Mouse (Mus musculus) erythroblast, adult 5-6 weeks (primary cell): ENCODE results near the gene Xpo5. TPM values are rescaled to one million over a fixed set of nuclear protein-coding genes. Genes with fewer than 3 reads are reported as not detected.
A peak's percentile ranks its signal among the peaks of the same experiment; 100 is the strongest.

Experiments used
- ATAC-seq: replicated peaks from 2 replicates; pipeline ENCODE4 v1.8.0; 2016; ENCODE audit warnings: moderate number of reproducible peaks, mild to moderate bottlenecking, moderate TSS enrichment, inconsistent platforms; ENCODE audit not compliant: poor library complexity, low FRiP score, severe bottlenecking
- total RNA-seq, 2 experiments: library from RNA; stranded (forward) in 1 of 2; stranded (reverse) in 1 of 2; fragments of 150-400 nt in 1 of 2; fragments of 200-764, 138-1000 nt in 1 of 2; gene quantifications; 2 replicates each; pipeline versions ENCODE4 v1.2.3 to v1.2.4; 2015 to 2017; ENCODE audit warnings: low replicate concordance in 2 of 2

The Xpo5 gene
- total RNA-seq, 2 experiments from 2014 or later: 9.0 to 14.9 TPM

DNA sequence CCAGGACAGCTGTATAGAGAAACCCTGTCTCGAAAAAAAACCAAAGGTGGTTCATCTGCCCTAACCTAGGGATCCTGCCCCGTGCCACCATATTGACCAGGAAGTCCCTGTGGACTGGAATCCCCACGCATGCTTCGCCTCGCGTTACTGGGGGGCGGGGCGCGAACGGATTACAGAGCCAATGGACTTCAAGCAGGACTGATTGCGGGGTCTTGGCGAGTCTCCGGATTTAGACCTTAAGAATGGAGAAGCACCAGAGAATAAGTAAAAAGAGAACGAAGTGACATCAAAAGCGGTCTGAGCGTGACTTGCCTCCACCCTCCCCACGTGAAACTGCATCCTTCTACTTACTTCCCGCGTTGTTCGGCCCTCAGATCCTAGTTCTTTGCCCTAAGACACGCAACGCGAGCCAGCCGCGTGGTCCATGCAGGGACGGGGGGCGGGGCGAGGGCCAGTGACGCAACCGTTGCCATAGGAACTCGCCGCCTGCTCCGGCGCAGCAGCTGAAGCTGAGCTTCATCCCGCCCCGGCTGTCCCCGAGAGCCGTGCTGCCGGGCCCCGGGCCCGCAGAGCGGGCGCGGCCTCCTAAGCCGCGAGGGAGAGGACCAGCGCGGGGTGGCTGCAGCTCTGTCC, 51.0 kb downstream of the Xpo5 start, which contains the start of gene Lrrc73:
Gene Lrrc73 (plus strand): TSS at position 80 of the 633 bp plus-strand sequence.
- peak; percentile 85 for ATAC-seq

DNA sequence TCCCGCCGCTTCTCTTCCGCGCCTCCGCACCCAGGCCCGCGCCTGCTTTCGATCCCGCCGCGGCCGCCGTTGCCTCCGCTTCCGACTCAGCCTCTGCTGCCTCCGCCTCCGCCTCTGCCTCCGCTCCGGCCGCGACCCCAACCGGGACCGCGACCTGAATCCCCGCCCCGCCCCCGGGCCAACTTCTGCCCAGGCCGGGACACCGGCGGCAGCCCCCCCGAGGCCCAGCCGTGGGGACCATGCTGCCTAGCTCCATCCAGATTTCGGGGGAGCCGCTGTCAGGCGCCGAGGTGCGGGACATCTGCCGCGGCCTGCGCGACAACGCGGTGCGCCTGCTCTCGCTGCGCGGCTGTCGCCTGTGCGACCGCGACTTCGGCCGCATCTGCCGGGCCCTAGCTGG, 51.5 kb downstream of the Xpo5 start:
- ATAC-seq: no peak

DNA sequence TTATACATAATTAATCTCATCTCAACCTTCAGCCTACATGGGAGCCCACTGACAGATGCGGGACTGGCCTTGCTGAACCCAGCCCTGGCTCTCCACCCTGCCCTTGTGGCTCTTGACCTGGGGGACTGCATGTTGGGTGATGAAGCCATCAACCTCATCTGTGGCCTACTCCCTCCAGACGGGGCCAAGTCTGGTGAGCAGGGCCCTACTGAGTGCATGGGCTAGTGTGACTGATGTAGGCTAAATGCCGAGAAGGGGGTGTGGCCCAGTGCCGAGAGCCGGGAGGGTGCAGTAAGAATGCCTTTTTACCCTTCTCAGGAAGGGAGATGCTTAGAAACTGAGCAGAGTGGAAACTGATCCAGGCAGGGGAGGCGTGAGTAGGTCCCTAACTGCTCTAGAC, 52.6 kb downstream of the Xpo5 start:
- ATAC-seq: no peak

DNA sequence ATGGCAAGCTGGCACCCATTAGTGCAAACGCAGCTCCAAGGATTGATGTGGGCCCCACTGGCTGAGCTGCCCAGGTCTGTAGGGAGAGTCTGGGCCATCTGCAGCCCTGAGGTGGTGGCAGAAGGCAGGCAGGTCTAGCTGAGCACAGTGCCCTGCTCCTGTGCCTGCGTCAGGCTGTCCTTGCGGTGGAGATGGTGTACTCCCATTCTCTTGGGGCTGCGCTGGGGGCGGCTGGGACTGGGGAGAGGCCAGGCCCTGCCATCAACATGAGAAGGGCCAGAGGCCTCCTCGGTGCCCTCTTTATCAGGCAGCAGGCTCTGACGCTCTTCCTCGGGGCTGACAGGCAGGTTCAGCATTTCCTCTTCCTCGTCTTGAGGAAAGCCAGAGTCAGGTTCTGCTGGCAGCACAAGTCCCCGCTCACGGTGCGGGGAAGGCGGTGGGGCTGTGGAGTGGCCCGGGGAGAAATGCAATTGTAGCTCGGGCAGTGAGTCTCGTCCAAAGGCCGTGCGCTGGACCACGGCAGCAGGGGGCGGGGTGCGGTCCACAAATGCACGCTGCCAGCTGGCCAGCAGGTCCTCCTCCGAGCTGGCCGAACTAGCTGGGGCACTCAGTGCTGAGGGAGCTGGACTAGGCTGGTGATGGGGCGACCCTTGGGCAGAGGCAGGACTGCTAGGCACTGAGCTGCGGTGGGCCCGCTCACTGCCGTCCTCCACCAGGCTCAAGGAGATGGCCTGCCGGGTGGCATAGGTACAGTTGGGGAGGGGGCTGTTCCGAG, 55.9 kb downstream of the Xpo5 start:
- ATAC-seq: no peak

DNA sequence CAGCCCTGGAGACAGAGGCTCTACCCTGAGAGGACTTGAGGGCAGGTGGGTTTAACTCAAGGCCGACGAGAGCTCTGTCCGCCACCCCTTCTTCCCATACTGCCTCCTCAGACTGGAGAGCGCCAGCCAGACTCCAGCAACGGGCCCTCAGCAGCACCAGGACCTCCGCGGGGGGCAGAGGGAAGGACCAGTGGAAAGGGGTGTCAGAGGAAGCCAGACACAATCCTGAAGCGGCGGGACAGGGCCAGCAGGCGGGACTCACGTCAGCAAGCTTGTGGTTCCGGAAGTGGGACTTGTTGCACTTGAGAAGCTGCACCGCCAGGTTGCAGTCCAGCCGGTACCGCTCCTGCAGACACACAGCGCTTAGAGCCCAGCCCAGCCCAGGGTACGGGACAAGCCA, 57.1 kb downstream of the Xpo5 start:
- no peak for ATAC-seq

DNA sequence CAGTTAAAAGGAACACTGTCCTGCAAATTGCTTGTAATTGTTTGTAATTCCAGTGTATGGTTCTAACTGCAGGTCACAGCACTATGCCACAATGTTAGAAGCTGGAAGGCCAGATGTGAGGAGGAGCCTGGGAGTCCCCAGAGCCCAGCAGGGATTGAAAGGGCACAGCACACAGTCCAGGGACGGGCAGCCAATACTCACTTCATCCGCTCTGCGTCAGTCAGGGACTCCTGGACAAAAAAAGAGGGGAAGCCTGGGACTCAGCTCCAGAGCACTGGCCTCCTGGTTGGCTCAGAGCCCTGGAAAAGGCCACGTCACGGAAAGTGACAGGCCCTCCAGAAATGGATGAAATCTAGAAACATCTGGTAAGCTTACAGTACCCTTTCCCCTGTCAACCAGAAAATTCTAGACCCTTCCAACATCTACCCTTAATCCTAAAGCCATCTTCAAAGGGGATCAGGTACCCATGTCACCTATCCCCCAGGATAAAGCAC, 59.7 kb downstream of the Xpo5 start:
- no peak for ATAC-seq

DNA sequence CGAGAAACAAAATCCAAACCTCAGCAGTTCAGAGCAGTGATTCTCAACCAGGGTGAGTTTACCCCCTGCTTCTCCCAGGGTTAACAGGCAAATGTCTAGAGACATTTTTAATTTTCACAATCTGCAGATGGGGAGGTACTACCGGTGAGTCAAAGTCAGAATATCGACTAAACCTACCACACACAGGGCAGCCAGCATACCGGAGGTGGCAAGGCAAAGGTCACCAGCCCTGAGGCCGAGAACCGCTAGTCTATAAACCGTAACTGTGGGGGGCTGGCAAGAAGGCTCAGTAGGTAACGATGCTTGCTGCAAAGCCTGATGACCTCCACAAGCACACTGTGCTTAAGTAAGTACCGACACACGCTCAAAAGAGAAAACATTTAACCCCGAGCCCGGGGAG, 62.9 kb downstream of the Xpo5 start:
- no peak for ATAC-seq

DNA sequence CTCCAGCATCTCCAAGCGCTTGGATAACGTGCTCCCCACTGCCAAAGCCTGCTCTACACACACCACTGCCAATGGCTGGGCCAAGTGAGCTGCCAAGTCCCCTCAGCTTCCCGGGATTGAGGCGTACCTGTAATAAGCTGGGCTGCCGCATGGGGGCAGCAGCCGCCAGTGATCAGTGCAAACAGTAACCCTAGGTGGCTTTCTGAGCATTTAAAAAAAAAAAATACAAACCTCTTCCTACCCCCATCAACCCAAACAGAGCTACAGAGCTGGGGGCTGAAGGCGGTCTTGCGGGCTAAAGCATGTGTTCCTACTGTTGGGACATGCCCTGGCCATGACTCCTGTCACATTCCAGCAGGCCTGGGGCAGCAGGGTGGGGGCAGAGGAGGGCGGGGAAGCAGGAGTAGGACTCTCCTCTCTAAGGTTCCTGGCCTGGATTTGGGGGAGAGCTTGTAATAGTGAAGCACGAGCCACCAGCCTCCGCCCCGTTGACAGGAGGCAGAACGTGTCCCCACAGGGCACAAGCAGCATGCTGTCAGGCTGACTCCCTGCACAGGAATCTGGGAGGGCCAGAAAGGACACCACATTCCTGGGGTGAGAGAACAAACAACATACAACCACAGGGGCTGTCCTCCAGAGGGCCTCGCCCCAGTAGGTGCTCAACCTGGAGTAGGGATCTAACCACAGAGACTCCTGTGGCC, 63.5 kb downstream of the Xpo5 start:
- peak; percentile 68 for ATAC-seq

DNA sequence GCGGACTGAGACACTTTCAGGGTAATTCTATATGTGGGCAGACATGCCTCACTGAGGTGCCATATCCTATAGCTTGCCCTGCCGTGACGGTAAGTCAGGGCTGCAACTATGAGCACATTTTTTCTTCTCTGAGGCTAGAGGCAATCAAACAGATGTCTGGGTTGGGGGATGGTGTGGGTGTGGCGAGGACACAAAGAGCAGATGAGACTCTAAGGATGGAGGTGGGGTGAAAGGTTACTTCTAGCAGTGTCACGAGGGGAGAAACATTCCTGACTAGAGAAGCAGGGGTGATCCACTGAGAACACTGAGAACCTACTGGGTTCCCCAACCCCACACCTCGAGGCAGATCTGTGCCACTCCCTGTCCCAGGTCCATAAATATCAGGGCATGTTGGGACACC, 64.4 kb downstream of the Xpo5 start:
- no peak for ATAC-seq

DNA sequence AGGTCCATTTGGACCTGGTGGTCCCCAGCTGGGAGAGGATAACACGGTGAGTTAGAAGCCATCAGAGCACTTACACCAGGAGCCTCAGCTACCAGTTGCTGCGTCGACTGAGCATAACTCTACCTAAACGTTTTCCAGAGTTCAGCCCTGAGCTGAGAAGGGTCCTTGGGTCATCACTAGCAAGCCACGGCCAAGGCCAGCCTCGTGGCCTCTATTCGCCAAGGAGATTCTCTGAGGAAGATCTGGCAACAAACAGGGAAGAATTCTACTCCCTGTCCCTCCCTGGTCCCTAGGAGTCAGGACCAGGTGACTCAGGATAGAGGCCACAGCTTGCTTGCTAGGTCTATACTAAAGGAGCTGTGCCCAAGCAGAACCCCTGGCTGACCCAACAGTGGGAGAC, 64.9 kb downstream of the Xpo5 start:
- no peak for ATAC-seq

DNA sequence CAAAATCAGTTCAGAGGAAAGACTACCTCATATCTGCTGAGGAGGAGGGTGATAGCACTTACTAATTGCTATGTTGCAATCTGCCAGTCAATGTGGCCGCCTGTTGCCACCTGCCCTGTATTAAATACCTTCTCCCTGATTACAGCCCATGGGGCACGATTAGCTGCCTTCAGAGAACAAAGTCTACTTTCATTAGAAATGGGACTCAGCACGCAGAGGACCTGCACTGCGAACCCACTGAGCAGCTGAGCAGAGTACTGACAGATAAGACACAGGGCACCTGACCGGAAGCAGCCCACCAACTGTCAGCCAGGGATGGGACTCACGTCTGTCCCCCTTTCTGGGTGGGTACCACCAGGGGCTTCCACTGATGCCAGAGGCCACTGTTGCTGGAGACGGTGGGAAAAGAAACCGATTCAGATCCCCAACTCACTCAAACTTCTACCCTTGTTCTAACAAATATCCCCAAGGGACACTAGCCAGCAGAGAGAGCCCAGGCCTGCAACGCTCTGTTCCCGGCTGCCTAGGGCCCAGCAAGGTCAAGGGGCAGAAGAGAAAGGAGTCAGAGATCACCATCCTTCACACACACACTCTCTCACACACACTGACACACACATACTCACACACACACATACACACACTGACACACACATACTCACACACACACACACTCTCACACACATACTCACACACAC, 65.6 kb downstream of the Xpo5 start:
- no peak for ATAC-seq

DNA sequence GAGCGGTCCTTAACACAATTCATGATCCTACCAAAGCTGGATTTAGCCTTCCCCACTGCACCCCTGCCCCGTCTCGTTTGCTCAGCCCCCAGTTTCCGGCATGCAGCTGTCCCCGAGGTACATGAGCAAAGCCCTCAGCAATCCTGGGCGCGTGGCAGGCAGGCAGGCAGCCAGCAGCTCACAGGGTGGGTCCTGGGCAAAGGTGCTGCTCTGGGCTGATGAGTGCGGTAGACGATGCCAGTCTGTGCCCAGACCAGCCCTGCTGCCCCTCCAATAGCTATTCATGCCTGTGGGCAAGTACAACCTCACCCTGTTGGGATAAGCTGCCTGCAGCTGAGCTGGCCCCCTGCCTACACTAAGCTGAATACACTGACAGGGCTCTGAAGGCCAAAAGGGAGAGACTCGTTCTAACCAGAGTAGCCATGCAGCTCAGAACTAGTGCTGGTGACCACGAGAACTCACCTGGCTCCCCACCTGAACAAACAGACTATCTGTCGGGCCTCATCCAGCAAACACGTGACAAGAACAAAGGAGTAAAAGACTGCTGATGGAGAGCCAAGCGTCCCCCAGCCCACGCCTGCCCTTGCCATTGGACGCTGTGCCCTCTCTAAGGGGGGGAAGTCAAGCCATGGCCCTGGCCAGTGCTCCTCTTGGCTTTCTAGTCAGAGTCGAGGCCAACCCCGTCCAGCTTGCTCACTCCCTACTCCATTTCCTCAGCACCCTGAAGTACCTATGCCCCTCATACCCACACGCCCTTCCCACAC, 67.4 kb downstream of the Xpo5 start:
- no peak for ATAC-seq

DNA sequence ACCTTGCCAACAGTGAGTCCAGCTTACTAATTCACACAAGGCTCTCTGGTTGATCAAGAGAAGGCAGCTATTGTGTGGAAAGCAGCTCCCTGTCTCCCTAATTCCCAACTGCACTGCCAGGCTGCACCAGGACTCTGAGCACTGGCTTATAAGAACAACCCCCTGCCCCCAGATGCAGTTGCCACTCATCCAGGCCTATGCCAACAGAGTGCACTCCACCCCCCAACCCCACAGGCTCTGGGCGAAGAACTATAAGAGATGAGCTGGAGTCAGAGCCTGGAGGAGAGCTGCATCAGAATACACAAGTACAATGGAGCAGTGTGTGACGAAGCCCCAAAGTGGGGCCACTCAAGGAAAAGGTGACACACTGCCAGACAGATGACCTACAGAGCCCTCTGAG, 69.5 kb downstream of the Xpo5 start:
- ATAC-seq: no peak

DNA sequence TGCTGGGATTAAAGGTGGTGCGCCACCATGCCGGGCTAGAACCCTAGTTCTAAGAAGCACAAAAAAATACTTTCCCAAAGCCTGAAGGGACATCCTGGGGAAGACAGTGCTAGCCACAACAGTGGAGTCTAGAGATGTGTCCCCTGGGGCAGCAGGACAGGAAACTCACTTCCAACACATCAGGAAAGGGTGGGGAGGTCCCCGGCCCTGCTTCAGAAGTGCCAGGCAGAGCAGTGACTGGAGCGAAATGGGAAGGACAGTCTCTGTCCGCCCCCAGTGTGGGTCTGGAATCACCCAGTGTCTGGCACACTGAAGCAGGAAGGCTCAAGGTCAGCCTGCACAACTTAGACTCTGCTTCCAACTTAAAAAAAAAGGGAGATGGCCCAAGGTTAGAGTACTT, 70.1 kb downstream of the Xpo5 start:
- ATAC-seq: no peak

DNA sequence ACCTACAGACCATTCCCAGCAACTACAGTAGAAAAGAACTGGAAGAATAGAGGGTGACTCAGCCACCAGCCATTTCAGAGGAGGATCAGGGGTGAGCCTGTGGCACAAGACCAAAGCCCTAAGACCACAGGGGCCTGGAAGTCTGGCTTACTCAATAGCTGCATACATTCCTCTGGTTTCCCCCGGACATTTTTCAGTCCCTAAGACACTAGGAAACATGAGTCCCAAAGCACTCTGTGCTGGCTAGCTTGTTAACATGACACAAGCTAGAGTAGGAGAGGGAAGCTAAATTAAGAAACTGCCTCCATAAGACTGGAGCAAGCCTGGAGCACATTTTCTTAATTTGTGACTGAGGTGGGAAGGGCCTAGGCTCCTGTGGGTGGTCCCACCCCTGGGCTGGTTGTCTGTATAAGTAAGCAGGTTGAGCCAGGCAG, 71.2 kb downstream of the Xpo5 start:
- ATAC-seq: no peak

DNA sequence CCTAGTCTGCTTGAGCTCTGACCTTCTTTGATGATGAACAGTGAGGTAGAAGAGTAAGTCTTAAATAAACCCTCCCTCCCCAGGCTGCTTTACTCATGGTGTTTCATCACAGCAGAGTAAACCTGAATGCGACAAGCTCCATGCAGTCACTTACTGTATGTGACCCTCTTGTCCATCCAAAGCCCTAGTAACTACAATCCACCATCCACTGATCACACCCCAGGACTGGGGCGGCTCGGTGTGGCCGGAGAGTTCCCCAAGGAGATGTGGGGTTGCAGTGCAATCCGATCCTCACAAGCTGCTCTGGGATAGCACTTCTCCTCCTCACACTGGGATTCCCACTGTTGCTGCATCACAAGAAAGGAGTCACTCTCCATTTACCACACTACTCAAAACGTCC, 71.9 kb downstream of the Xpo5 start:
- no peak for ATAC-seq

DNA sequence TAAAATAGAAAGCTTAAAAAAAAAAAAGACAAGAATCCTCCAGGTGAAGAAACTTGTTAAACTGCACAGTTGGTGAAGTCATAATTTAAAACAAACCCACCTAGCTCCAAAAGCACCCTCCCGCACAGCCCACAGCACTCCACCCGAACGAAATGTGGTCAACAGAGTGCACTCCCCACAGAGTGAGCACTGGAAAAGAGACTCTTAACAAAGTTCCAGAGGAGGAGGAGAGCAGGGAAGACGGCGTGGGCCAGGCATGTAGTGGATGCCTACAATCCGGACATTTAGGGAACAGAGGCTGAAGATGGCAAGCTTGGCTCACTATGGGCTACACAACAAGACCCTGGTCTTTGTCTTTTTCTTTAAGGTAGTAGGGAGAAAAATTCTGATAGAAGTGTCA, 72.5 kb downstream of the Xpo5 start:
- ATAC-seq: no peak

DNA sequence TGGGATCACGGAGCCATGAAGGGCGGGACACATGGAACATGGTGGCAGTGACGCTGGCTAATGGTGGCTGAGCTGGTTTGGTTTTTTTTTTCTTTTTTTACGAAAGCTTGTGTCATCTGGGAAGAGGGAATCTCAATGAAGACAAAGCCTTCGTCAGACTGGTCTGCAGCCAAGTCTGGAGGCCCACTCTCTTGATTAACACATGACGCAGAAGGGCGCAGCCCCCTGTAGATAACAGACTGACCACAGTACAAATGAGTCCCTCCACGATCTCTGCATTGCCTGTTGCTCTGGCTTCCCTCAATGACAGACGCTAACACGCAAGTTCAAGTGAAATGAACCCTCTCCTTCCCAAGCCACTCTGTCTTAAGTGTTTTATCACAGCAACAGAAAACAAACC, 72.9 kb downstream of the Xpo5 start:
- ATAC-seq: no peak

DNA sequence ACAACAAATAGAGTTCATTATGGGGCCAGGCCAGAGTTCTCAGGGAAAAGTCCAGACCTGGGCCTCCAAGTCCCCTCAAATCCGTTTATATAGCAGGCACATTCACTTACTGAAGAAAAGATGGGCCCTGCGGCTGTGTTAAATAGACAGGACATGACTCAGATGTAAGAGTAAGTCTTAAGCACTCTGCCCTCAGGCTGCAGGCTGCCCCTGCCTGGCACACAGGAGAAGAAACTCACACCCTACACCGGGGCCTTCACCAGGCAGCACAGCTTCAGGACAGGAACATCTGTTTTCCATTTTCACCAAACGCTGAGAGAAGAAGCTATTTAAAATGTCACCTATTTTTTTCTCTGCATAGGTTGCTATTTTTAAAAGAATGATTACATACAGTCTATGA, 75.0 kb downstream of the Xpo5 start:
- no peak for ATAC-seq
